Mouse (Mus musculus) intestine, embryonic 14.5 days (tissue): ENCODE data around the gene Itgae. TPM values are rescaled to one million over a fixed set of nuclear protein-coding genes. Genes with fewer than 3 reads are reported as not detected.

ENCODE experiments used
- ATAC-seq: fragments of 200-750 bp; cut with Nextera tagmentation; replicated peaks from 2 replicates; pipeline ENCODE4 v1.8.0; 2017; ENCODE audit warnings: low read depth, moderate number of reproducible peaks, moderate TSS enrichment, moderate library complexity; ENCODE audit not compliant: low FRiP score, low TSS enrichment
- DNase-seq: peaks from one replicate; pipeline ENCODE4 v3.0.0-alpha.2; 2018; ENCODE audit warnings: low spot score
- H3K27ac ChIP-seq: fragments of 300-500 bp; sonication (generic); 2 replicates; pipeline ENCODE4 v1.5.1; 2014; ENCODE audit warnings: low read depth, mild to moderate bottlenecking, control low read depth
- H3K27me3 ChIP-seq: fragments of 300-500 bp; sonication (generic); replicated peaks from 2 replicates; pipeline ENCODE4 v1.6.1; 2014; ENCODE audit warnings: low read length, control low read depth; ENCODE audit not compliant: control insufficient read depth, insufficient read depth
- H3K36me3 ChIP-seq: fragments of 300-500 bp; sonication (generic); 2 replicates; pipeline ENCODE4 v1.6.1; 2014; ENCODE audit warnings: low read length, control low read depth; ENCODE audit not compliant: control insufficient read depth, insufficient read depth
- H3K4me1 ChIP-seq: fragments of 300-500 bp; sonication (generic); replicated peaks from 2 replicates; pipeline ENCODE4 v1.6.1; 2014; ENCODE audit warnings: low read length, control low read depth, mixed read lengths; ENCODE audit not compliant: control insufficient read depth, insufficient read depth
- H3K4me2 ChIP-seq: fragments of 300-500 bp; sonication (generic); 2 replicates; pipeline ENCODE4 v1.6.1; 2014; ENCODE audit warnings: low read length
- H3K4me3 ChIP-seq: fragments of 300-500 bp; sonication (generic); 2 replicates; pipeline ENCODE4 v1.5.1; 2014; ENCODE audit warnings: low read depth, low read length, control low read depth, mixed read lengths
- H3K9ac ChIP-seq: fragments of 300-500 bp; sonication (generic); 2 replicates; pipeline ENCODE4 v1.6.1; 2014; ENCODE audit warnings: mild to moderate bottlenecking, low read length
- H3K9me3 ChIP-seq: fragments of 300-500 bp; sonication (generic); 2 replicates; pipeline ENCODE4 v1.6.1; 2016; ENCODE audit warnings: low read length, control low read depth; ENCODE audit not compliant: control insufficient read depth
- WGBS: fragments of 180-500 bp; shearing (Covaris S2); extraction: QIAGEN DNeasy Blood & Tissue Kit; methylation state at CpG from one replicate; pipeline ENCODE4 v1.1.7; 2014; 5-methylcytosine and 5-hydroxymethylcytosine counted together
- polyA plus RNA-seq: library from polyadenylated mRNA; unstranded; fragments of >200 nt; fragmentation: Nextera tagmentation; extraction: Ambion mirVana; gene quantifications from 2 replicates; pipeline ENCODE4 v1.2.1, GENCODE M21; 2014

Itgae gene
- polyA plus RNA-seq = 0.23 and 0.28 TPM in 2 replicates

- Histone ChIP-seq H3K9ac (no peak within 1 kb of the TSS), H3K4me3 (no peak within 1 kb of the TSS), H3K36me3 (no peaks in the 10 kb centered on the region), H3K9me3 (no peaks in the 10 kb centered on the region), H3K4me1 (peaks cover 1% of the 10 kb centered on the region; the same call in 1 of the 2 replicates), H3K27ac (no peak within 1 kb of the TSS), H3K27me3 (no peaks in the 10 kb centered on the region), H3K4me2 (no peak within 1 kb of the TSS)
- DNase-seq = no peak
- no peak for ATAC-seq
- 85% methylated on average over 4 of the region's 4 CpGs for WGBS
These were observed at the start of gene Itgae for GRCm38 (mm10) chr11:73090283-73090682. Itgae (plus strand) TSS chr11:73090583.

- no peak overlapping the region for H3K9ac ChIP-seq
- H3K9me3 ChIP-seq = no peaks in the 10 kb centered on the region
- no peak for ATAC-seq
- peaks cover 8% of the 10 kb centered on the region for H3K4me1 ChIP-seq
- H3K27ac ChIP-seq = no peak overlapping the region
- H3K4me3 ChIP-seq = no peak overlapping the region
- no peaks in the 10 kb centered on the region for H3K27me3 ChIP-seq
- WGBS = 34% methylated on average over 6 of the region's 6 CpGs
- no peak overlapping the region for H3K4me2 ChIP-seq
- no peak for DNase-seq
- H3K36me3 ChIP-seq = peaks cover 8% of the 10 kb centered on the region; the same call in 1 of the 2 replicates
These were observed 46.1 kb upstream of the Itgae start for GRCm38 (mm10) chr11:73044229-73044755.

- Histone ChIP-seq H3K27me3 (no peaks in the 10 kb centered on the region), H3K36me3 (peaks cover 9% of the 10 kb centered on the region), H3K4me2 (no peak overlapping the region), H3K9ac (no peak overlapping the region), H3K4me1 (peaks cover 8% of the 10 kb centered on the region), H3K9me3 (no peaks in the 10 kb centered on the region), H3K4me3 (no peak overlapping the region), H3K27ac (no peak overlapping the region)
- 71% methylated on average over 4 of the region's 4 CpGs for WGBS
- no peak for DNase-seq
- ATAC-seq = no peak
These were observed 45.6 kb upstream of the Itgae start for GRCm38 (mm10) chr11:73044789-73045188.

GRCm38 (mm10) chr11:73047542-73047996 lies 42.8 kb upstream of the Itgae start, which contains the start of gene Ncbp3:
Ncbp3 (plus strand) TSS chr11:73047783.
- DNase-seq = peak; percentile 98
- peak; percentile 97 for ATAC-seq
- peaks cover 8% of the 10 kb centered on the region for H3K4me1 ChIP-seq
- under 1% methylated on average over 39 of the region's 39 CpGs for WGBS
- peaks cover 24% of the 10 kb centered on the region for H3K36me3 ChIP-seq
- H3K9me3 ChIP-seq = no peaks in the 10 kb centered on the region
- H3K27me3 ChIP-seq = no peaks in the 10 kb centered on the region
- H3K4me2 ChIP-seq = peak within 1 kb of the TSS; percentile 79
- H3K9ac ChIP-seq = peak within 1 kb of the TSS; percentile 89
- peak within 1 kb of the TSS; percentile 83 for H3K27ac ChIP-seq
- H3K4me3 ChIP-seq = peak within 1 kb of the TSS; percentile 97

- Histone ChIP-seq H3K27me3 (no peaks in the 10 kb centered on the region), H3K4me2 (peak overlapping the region; percentile 79), H3K9ac (peak overlapping the region; percentile 89), H3K4me1 (peaks cover 8% of the 10 kb centered on the region), H3K36me3 (peaks cover 31% of the 10 kb centered on the region), H3K9me3 (no peaks in the 10 kb centered on the region), H3K27ac (peak overlapping the region; percentile 83), H3K4me3 (peak overlapping the region; percentile 97)
- DNase-seq (peak; percentile 79), ATAC-seq (peak; percentile 81)
- WGBS = 4% methylated on average over 52 of the region's 55 CpGs
These were observed 42.1 kb upstream of the Itgae start for GRCm38 (mm10) chr11:73048030-73048876.

- H3K27me3 ChIP-seq = no peaks in the 10 kb centered on the region
- H3K4me2 ChIP-seq = peak overlapping the region; percentile 79
- H3K9me3 ChIP-seq = no peaks in the 10 kb centered on the region
- no peak overlapping the region for H3K9ac ChIP-seq
- peaks cover 42% of the 10 kb centered on the region for H3K36me3 ChIP-seq
- peaks cover 8% of the 10 kb centered on the region for H3K4me1 ChIP-seq
- H3K4me3 ChIP-seq = no peak overlapping the region; the same call in 1 of the 2 replicates
- DNase-seq = peak; percentile 91
- H3K27ac ChIP-seq = no peak overlapping the region
- ATAC-seq = no peak
- WGBS = 4% methylated on average over 4 of the region's 4 CpGs
These were observed 41.0 kb upstream of the Itgae start for GRCm38 (mm10) chr11:73049335-73049734.

- DNase-seq = no peak
- Histone ChIP-seq H3K4me1 (peaks cover 8% of the 10 kb centered on the region), H3K27ac (no peak overlapping the region), H3K9me3 (no peaks in the 10 kb centered on the region), H3K4me2 (no peak overlapping the region), H3K9ac (no peak overlapping the region), H3K4me3 (no peak overlapping the region), H3K36me3 (peaks cover 77% of the 10 kb centered on the region), H3K27me3 (no peaks in the 10 kb centered on the region)
- ATAC-seq = no peak
- 92% methylated on average over 1 of the region's 1 CpGs for WGBS
These were observed 37.6 kb upstream of the Itgae start for GRCm38 (mm10) chr11:73052795-73053194.

DNA sequence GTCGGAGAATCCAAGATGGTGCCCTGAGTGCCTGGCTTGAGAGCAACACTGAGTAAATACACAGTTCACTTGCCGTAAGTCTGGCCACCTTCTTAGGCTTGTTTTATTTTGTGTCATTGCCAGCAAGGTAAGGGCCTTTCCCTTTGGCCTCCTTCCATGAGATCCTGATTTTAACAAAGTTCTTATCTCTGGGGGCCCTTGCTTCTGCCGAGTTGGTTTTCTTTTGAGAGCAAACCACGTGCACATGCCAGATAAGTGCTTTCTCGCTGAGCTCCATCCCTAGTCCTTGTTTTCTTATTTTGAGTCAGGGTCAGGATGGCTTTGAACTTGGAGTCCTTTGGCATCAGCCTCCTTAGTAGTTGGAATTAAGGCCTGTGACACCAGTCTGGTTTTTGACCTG lies 32.7 kb upstream of the Itgae start:
- Histone ChIP-seq H3K36me3 (peaks cover 65% of the 10 kb centered on the region), H3K4me3 (no peak overlapping the region), H3K9ac (no peak overlapping the region), H3K9me3 (no peaks in the 10 kb centered on the region), H3K27me3 (no peaks in the 10 kb centered on the region), H3K4me2 (no peak overlapping the region), H3K4me1 (no peaks in the 10 kb centered on the region), H3K27ac (no peak overlapping the region)
- ATAC-seq (no peak), DNase-seq (no peak)
- 87% methylated on average over 5 of the region's 5 CpGs for WGBS
